Mouse (Mus musculus) urinary bladder, postnatal 25 days (tissue): ENCODE measurements around the gene Tnrc6b.
"Not testable (repeated sequence)": the region's sequence is repeated elsewhere in the genome, so short reads cannot be mapped to it uniquely, and the experiment has no call there.

ENCODE experiments used
- DNase-seq: peaks from one replicate; pipeline ENCODE4 v3.0.0; 2022; ENCODE audit warnings: low spot score

Tnrc6b gene

DNA sequence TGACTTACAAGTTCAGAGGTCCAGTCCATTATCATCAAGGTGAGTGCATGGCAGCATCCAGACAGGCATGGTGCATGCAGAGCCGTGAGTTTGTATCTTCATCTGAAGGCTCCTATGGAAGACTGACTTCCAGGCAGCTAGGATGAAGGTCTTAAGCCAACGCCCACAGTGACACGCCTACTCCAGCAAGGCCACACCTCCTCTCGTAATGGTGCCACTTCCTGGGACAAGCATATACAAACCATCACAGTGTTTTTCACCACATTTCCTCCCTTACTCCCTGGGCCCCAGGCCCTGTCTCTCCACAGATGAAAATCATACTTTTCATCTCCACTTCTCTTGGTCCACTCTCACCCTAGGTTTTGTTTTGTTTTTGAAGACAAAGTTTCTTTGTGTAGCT is 210.7 kb downstream of the Tnrc6b start:
- DNase-seq, result no peak

GRCm38 (mm10) chr15:80924211-80924610 is 213.1 kb downstream of the Tnrc6b start:
- no peak for DNase-seq

DNA sequence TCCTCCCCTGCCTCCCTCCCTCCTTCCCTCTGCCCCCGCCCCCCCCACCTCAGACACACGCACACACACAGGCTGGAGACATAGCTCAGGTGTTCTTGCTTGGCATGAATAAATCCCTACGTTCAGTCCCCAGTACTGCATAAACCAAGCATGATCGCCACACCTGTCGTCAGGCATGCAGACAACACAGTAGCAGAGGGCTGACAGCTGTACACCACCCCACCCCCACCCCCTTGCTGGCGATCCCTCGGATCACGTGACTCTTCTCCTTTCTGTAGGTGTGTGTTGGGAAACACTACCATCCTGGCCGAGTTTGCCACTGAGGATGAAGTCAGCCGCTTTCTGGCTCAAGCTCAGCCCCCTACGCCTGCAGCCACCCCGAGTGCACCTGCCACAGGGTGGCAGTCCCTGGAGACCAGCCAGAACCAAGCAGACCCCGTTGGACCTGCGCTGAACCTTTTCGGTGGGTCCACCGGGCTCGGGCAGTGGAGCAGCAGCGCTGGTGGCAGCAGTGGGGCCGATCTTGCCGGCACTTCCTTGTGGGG is 217.8 kb downstream of the Tnrc6b start:
- DNase-seq, result no peak

- no peak for DNase-seq
Observed at GRCm38 (mm10) chr15:80930048-80930571, 219.0 kb downstream of the Tnrc6b start.

GRCm38 (mm10) chr15:80930676-80931320 is 219.7 kb downstream of the Tnrc6b start:
- DNase-seq, result not testable (repeated sequence)

DNA sequence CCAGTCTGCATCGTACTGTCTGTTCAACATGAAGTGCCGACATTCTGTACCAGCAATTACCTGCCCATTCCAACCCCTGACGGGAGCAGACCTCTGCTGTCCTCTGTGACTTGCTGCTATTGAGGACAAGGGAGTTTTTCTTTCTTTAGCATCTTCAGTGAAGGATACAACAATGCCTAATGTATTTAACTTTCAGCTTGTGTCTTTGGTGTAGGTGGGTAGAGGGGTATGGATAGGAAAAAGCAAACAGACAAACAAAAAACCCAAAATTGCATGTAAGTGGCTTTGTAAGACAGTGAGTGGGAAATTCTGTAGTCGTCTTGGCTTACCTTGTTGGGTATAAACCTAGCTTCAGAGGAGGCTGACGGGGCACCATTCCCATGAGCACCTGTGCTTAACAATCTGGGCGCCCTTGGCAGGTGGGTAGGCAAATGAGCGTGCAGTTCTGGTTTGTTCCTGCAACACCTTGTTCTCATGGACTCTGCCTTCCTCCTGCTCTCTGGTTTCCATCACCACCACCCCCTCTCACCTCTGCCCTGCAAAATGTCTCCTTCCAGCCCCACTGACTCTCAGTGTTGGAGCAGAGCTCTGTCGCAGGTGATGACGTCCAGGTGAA is 220.3 kb downstream of the Tnrc6b start:
- no peak for DNase-seq

- no peak for DNase-seq
Observed at GRCm38 (mm10) chr15:80934841-80935240, 223.7 kb downstream of the Tnrc6b start.

DNA sequence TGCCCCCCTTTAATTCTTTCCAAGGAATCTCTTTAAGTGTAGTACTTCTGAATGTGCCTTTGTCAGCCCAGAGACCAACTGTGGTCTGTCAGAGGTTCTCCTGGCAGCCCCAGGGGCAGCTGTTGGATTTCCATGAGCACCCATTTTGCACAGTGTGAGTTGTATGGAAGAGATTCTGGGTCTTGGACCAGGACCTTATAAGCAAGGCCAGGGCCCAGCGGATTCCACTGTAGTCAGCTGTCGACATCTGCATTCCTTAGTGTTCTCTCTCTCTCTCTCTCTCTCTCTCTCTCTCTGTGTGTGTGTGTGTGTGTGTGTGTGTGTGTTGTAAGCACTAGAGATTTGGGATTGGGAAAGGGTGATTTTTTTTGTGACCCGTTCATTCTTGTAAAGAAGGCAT is 225.6 kb downstream of the Tnrc6b start:
- DNase-seq, result no peak

DNA sequence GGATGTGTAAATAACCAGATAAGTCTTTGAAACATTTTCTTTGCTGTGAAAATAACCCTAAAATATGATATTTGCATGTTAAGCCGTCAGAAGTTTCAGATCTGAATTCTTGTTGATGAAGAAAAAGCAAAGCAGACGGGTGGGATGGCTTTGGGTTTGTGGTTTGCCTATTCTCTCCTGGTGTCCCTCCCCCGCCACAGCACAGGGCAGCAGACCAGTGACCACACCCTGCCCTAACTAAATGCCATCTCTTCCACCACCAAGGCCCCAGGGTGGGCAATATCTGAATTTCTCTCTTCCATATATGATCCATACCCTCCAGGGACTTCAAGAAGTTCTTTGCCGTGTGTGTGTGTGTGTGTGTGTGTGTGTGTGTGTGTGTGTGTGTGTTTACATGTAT is 227.5 kb downstream of the Tnrc6b start:
- DNase-seq, result no peak

DNA sequence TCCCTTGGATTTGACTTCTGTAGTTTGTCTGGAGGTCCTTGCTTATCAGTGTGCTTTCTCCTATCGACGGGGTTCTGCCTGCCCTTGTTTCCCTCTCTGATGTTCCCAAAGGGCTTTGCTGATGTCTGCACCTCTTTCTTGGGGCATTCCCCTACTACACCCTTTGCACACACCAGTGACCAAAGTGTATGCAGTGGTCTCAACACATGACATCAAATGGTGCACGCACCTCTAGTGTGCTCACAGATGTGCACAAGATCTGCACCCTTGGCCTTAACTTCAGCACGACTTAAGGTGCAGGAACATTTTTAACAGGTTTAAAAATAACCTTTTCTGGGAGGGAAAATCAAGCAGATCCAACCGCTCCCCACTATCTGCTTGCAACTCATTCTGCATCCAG is 228.3 kb downstream of the Tnrc6b start:
- DNase-seq, result no peak

DNA sequence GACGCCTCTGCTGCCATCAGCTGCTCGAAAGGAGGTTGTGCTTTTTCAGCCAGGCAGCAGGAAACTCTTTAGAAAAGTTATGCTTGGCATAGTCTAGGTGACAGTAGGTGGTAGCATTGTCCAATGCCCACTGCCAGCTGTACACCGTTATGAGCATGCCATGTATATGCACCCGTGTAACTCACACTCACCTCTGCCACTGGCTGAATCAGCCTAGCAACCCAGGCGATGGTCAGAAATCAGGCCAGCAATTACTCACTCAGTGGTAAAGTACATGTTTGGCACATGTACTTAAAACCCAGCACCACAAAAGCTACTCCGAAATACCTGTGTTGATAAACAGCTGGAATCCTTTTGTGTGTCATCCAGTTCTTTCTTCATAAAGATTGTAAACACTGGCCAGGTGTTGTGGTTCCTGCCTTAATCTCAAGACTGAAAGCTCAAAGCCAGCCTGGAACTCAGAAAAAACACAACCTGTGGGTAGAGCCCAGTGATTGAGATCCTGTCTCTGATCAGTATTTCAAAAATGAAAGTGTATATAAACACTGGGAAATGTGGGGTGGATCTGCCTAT is 230.4 kb downstream of the Tnrc6b start:
- DNase-seq, result no peak

DNA sequence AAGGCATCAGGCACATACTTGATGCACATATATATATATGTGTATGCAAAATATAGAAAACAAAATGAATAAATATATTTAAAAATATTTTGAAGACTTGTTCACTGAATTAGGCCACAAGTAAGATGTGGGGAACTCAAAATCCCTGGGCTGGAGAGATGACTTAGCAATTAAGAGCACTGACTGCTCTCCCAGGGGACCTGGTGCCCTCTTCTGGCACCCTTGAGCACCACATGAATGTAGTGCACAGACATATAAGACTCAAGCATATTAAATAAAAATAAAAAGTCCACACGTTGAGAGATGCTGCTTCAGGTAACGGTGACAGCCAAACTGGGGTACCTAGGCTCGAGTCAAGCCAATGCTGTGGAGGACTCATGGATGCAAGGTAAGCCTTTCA is 234.7 kb downstream of the Tnrc6b start:
- DNase-seq, result peak; percentile 16

DNA sequence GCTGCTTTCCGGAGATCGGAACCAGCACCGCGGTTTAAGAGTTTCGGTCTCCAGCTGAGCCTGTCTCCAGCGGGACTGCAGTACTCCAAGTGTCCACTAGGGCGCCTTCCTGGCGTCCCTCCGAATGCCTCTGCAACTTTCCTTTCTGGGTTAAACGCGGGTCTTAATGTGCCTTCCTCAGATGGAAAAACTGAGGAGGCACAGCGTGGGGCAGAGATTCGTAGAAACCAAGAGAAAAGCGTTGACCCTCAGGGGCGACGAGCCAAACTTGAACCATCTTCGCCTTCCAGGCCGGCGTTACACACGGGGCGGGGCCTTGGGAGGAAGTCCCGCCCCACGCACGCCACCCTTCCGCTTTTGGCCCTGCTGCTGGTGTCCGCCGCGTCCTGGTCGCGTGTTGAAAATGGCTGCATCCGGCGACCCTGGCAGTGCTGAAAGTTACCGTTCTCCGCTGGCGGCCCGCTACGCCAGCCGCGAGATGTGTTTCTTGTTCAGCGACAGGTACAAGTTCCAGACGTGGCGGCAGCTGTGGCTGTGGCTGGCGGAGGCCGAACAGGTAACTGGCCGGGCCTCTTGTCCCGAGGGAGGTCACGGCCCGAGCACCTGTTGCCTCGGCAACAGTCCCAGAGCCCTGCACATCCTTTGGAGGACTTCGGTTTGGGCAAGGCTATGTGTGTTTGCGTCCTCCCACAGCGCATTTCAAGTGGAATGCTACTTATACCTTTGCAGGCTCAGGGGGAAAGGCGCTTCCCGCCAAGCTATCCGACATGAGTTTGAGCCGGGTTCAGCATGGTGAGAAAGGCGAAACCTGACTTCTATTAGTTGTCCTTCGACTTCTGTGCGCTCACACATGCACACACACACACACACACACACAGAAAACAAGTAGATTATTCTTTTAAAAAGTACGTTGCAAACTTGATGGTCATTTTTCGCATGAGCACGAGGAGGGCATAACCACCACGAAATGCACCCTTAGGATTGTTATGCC is 237.3 kb downstream of the Tnrc6b start, which contains the start of gene Adsl:
Gene Adsl, plus strand, starts transcription at position 346 of the 991 bp plus-strand sequence.
- peak; percentile 82 for DNase-seq

DNA sequence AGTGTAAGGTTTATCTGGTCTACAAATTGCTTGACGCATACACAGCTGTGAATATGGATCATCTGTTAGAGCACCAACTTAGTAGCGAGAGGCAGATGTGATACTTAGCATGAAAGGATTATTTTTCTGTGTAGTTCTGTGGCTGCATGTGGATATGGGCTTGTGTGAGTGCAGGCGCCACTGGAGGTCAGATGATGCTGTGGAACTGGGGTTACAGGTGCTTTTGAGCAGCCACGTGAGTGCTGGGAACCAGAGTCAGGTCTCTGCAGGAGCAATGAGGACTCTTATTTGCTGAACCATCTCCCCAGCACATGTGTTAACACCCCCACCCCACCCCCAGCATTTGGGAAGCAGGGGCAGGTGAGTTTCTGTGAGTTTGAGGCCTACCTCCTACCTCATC is 238.3 kb downstream of the Tnrc6b start:
- DNase-seq, result no peak

GRCm38 (mm10) chr15:80950055-80950454 is 238.9 kb downstream of the Tnrc6b start:
- DNase-seq, result no peak

DNA sequence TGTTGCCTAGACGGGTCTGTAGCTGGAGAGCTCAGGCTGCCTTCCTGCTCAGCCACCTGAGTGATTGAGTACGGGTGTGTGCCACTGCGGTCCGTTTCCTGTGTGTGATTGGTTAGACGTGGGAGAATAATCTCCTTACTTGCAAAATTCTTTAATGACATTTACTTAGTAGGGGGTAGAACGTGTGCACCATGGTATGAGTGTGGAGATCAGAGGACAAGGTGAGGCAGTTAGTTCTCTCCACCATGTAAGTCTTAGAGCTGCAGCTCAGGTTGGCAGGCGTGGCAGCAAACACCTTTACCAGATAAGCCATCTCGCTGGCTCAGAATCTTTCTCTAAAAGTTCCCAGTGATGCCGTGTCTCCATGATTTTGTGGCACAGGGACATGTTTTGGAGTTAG is 242.9 kb downstream of the Tnrc6b start:
- no peak for DNase-seq

GRCm38 (mm10) chr15:80954861-80955260 is 243.7 kb downstream of the Tnrc6b start:
- no peak for DNase-seq

- DNase-seq, result no peak
Observed at GRCm38 (mm10) chr15:80955836-80956438, 244.8 kb downstream of the Tnrc6b start.

GRCm38 (mm10) chr15:80969371-80969770 is 258.3 kb downstream of the Tnrc6b start:
- DNase-seq, result no peak

DNA sequence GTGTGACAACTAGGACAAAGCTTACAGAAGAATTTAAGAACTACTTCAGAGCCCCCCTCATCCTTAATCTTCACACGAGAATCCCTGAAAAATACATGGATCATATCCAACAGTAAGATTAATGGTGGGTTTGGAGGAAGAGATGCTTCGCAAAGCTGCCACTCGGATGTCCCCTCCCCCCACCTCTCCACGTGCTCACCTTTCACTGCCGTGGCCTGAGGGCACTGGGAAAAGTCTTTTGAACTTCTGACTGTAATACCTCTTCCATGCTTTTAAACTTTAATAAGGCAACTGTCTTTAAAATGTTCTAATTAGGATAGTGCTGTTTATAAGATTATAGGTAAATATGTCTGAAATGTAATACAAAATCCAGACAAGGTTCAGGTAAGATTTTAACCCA is 263.2 kb downstream of the Tnrc6b start:
- DNase-seq, result no peak

DNA sequence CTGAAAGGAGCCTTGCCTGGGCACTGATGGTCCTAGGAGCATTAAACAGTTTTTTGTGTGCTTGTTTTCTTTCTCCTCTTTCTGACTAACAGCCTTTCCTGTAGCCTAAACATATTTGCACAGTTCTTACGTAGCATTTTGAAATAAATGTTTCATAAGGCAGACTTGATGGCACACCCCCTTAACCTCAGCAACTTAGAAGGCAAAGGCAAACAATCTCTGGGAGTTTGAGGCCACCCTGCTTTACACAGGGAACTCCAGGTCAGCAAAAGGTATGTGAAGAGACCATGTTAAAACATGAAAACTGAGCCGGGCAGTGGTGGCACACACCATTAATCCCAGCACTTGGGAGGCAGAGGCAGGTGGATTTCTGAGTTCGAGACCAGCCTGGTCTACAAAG is 264.6 kb downstream of the Tnrc6b start:
- no peak for DNase-seq
